Mouse (Mus musculus) liver, postnatal 0 days (tissue): ENCODE results near the gene Usp37. TPM values are rescaled to one million over a fixed set of nuclear protein-coding genes. Genes with fewer than 3 reads are reported as not detected.
A peak's percentile ranks its signal among the peaks of the same experiment; 100 is the strongest.

Experiments
- ATAC-seq: fragments of 200-750 bp; cut with Nextera tagmentation; 2 replicates; pipeline ENCODE4 v1.8.0; 2017; ENCODE audit warnings: mild to moderate bottlenecking, moderate library complexity
- DNase-seq: peaks from one replicate; pipeline ENCODE4 v3.0.0-alpha.2; 2016
- H3K27ac ChIP-seq: fragments of 300-500 bp; sonication (generic); 2 replicates; pipeline ENCODE4 v1.5.1; 2014; ENCODE audit warnings: antibody characterized with exemption, moderate library complexity, mild to moderate bottlenecking, low read depth
- H3K27me3 ChIP-seq: fragments of 300-500 bp; sonication (generic); 2 replicates; pipeline ENCODE4 v1.6.1; 2014; ENCODE audit warnings: low read length, control low read depth, mixed read lengths; ENCODE audit not compliant: insufficient read depth
- H3K36me3 ChIP-seq: fragments of 300-500 bp; sonication (generic); replicated peaks from 2 replicates; pipeline ENCODE4 v1.6.1; 2014; ENCODE audit warnings: mild to moderate bottlenecking, control low read depth, low read length, moderate library complexity, mixed read lengths; ENCODE audit not compliant: insufficient read depth
- H3K4me1 ChIP-seq: fragments of 300-500 bp; sonication (generic); 2 replicates; pipeline ENCODE4 v1.6.1; 2014; ENCODE audit warnings: antibody characterized with exemption, mild to moderate bottlenecking, control low read depth; ENCODE audit not compliant: insufficient read depth
- H3K4me2 ChIP-seq: fragments of 300-500 bp; sonication (generic); 2 replicates; pipeline ENCODE4 v1.6.1; 2014; ENCODE audit warnings: low read depth, mild to moderate bottlenecking, low read length, moderate library complexity, mixed read lengths
- H3K4me3 ChIP-seq: fragments of 300-500 bp; sonication (generic); 2 replicates; pipeline ENCODE4 v1.5.1; 2014; ENCODE audit warnings: low read depth, low read length
- H3K9ac ChIP-seq: fragments of 300-500 bp; sonication (generic); replicated peaks from 2 replicates; pipeline ENCODE4 v1.6.1; 2014; ENCODE audit warnings: mild to moderate bottlenecking, moderate library complexity
- H3K9me3 ChIP-seq: fragments of 300-500 bp; sonication (generic); 2 replicates; pipeline ENCODE4 v1.6.1; 2016; ENCODE audit warnings: mild to moderate bottlenecking, control low read depth, low read length, mixed read lengths
- CTCF ChIP-seq: sonication (generic); IDR thresholded peaks from 2 replicates; pipeline ENCODE4 v1.5.1; 2016; ENCODE audit warnings: antibody characterized with exemption, low read depth
- EP300 ChIP-seq: IDR thresholded peaks from 2 replicates; pipeline ENCODE4 v1.6.1; 2016; ENCODE audit warnings: antibody characterized with exemption, low read depth, mild to moderate bottlenecking
- WGBS: fragments of 180-500 bp; shearing (Covaris S2); extraction: QIAGEN DNeasy Blood & Tissue Kit; methylation state at CpG from one replicate; pipeline ENCODE4 v1.1.7; 2014; ENCODE audit not compliant: insufficient replicate concordance; 5-methylcytosine and 5-hydroxymethylcytosine counted together
- polyA plus RNA-seq: library from polyadenylated mRNA; unstranded; fragments of >200 nt; fragmentation: Nextera tagmentation; extraction: Ambion mirVana; gene quantifications from 2 replicates; pipeline ENCODE4 v1.2.1, GENCODE M21; 2015

The Usp37 gene
- polyA plus RNA-seq, 1 experiment from 2014 or later, result 4.9 TPM

- peak; percentile 98 for ATAC-seq
- Histone ChIP-seq H3K27me3 (no peaks in the 10 kb centered on the region), H3K9me3 (no peaks in the 10 kb centered on the region), H3K4me1 (peaks cover 22% of the 10 kb centered on the region), H3K4me3 (peak within 1 kb of the TSS; percentile 94), H3K27ac (peak within 1 kb of the TSS; percentile 93), H3K4me2 (peak within 1 kb of the TSS; percentile 90), H3K36me3 (peaks cover 6% of the 10 kb centered on the region; the same call in 1 of the 2 replicates), H3K9ac (peak within 1 kb of the TSS; percentile 97)
- TF ChIP-seq EP300 (peak; percentile 78; the same call in 1 of the 2 replicates), CTCF (no peak)
- WGBS, result under 1% methylated on average over 64 of the region's 64 CpGs
- peak; percentile 100 for DNase-seq
Measured at GRCm38 (mm10) chr1:74505721-74506464, 38.2 kb downstream of the Usp37 start, which contains the start of gene Cnot9. TSS of gene Cnot9 (plus strand) at chr1:74506058.

- ATAC-seq (peak; percentile 35), DNase-seq (no peak)
- Histone ChIP-seq H3K27ac (peak overlapping the region; percentile 73), H3K9me3 (no peaks in the 10 kb centered on the region), H3K9ac (peak overlapping the region; percentile 65), H3K4me2 (peak overlapping the region; percentile 90), H3K36me3 (peaks cover 6% of the 10 kb centered on the region; the same call in 1 of the 2 replicates), H3K4me1 (peaks cover 22% of the 10 kb centered on the region), H3K27me3 (no peaks in the 10 kb centered on the region), H3K4me3 (peak overlapping the region; percentile 94)
- WGBS, result under 1% methylated on average over 22 of the region's 22 CpGs
- TF ChIP-seq EP300, result no peak
- no peak for TF ChIP-seq CTCF
Measured at GRCm38 (mm10) chr1:74505393-74505720, 38.7 kb downstream of the Usp37 start.

- Histone ChIP-seq H3K4me3 (no peak overlapping the region), H3K4me2 (no peak overlapping the region), H3K9me3 (no peaks in the 10 kb centered on the region), H3K36me3 (peaks cover 4% of the 10 kb centered on the region; the same call in 1 of the 2 replicates), H3K27ac (no peak overlapping the region), H3K27me3 (no peaks in the 10 kb centered on the region), H3K9ac (no peak overlapping the region), H3K4me1 (peaks cover 10% of the 10 kb centered on the region; the same call in 1 of the 2 replicates)
- WGBS, result 44% methylated on average over 1 of the region's 1 CpGs
- no peak for ATAC-seq
- no peak for DNase-seq
- TF ChIP-seq EP300, result no peak
- no peak for TF ChIP-seq CTCF
Measured at GRCm38 (mm10) chr1:74501106-74501505, 43.0 kb downstream of the Usp37 start.

- no peak overlapping the region for H3K27ac ChIP-seq
- no peak overlapping the region for H3K4me2 ChIP-seq
- no peaks in the 10 kb centered on the region for H3K4me1 ChIP-seq
- no peak for ATAC-seq
- DNase-seq, result no peak
- no peak for TF ChIP-seq EP300
- no peak for TF ChIP-seq CTCF
- WGBS, result 95% methylated on average over 5 of the region's 5 CpGs
- peaks cover 60% of the 10 kb centered on the region for H3K36me3 ChIP-seq
- no peaks in the 10 kb centered on the region for H3K9me3 ChIP-seq
- H3K4me3 ChIP-seq, result no peak overlapping the region
- no peak overlapping the region for H3K9ac ChIP-seq
- no peaks in the 10 kb centered on the region for H3K27me3 ChIP-seq
Measured at GRCm38 (mm10) chr1:74485792-74486191, 58.3 kb downstream of the Usp37 start.

GRCm38 (mm10) chr1:74460273-74460672 is 83.8 kb downstream of the Usp37 start:
- Histone ChIP-seq H3K9ac (no peak overlapping the region), H3K4me1 (no peaks in the 10 kb centered on the region), H3K27me3 (no peaks in the 10 kb centered on the region), H3K36me3 (peaks cover 49% of the 10 kb centered on the region), H3K4me2 (no peak overlapping the region), H3K27ac (no peak overlapping the region), H3K4me3 (no peak overlapping the region), H3K9me3 (no peaks in the 10 kb centered on the region)
- DNase-seq, result peak; percentile 46
- 78% methylated on average over 2 of the region's 2 CpGs for WGBS
- ATAC-seq, result no peak
- peak; percentile 71 for TF ChIP-seq CTCF
- TF ChIP-seq EP300, result no peak

GRCm38 (mm10) chr1:74452611-74453045 is 91.5 kb downstream of the Usp37 start:
- Histone ChIP-seq H3K36me3 (peaks cover 60% of the 10 kb centered on the region), H3K9me3 (no peaks in the 10 kb centered on the region), H3K4me1 (no peaks in the 10 kb centered on the region), H3K4me2 (no peak overlapping the region), H3K27ac (no peak overlapping the region), H3K4me3 (no peak overlapping the region), H3K9ac (no peak overlapping the region), H3K27me3 (no peaks in the 10 kb centered on the region)
- TF ChIP-seq EP300 (no peak), CTCF (peak; percentile 74)
- DNase-seq (no peak), ATAC-seq (peak; percentile 56; the same call in 1 of the 2 replicates)
- WGBS, result 53% methylated on average over 4 of the region's 4 CpGs
